Mouse (Mus musculus): ENCODE data around the gene Ciart. TPM values are rescaled to one million over a fixed set of nuclear protein-coding genes. Genes with fewer than 3 reads are reported as not detected.
"Not testable (repeated sequence)": the region's sequence is repeated elsewhere in the genome, so short reads cannot be mapped to it uniquely, and the experiment has no call there.

Ciart gene
- polyA plus RNA-seq, 1 experiment from 2014 or later, result 9.5 TPM

GRCm38 (mm10) chr3:95907613-95908012, 25.6 kb upstream of the Ciart start:
- DNase-seq (ENCODE audit: low spot score), result no peak
- Histone ChIP-seq H3K9me3 (no peaks in the 10 kb centered on the region), H3K4me1 (replicated peaks) (peaks cover 48% of the 10 kb centered on the region), H3K36me3 (no peaks in the 10 kb centered on the region), H3K27me3 (ENCODE audit: insufficient read depth, poor library complexity, severe bottlenecking) (peaks cover 11% of the 10 kb centered on the region; the same call in 1 of the 2 replicates), H3K27ac (no peak overlapping the region), H3K4me3 (no peak overlapping the region)
- 53% methylated on average over 4 of the region's 4 CpGs for WGBS

GRCm38 (mm10) chr3:95906860-95907259, 24.8 kb upstream of the Ciart start:
- peaks cover 56% of the 10 kb centered on the region for H3K4me1 ChIP-seq (replicated peaks)
- under 1% methylated on average over 12 of the region's 12 CpGs for WGBS

GRCm38 (mm10) chr3:95905940-95906492, 24.0 kb upstream of the Ciart start:
- Histone ChIP-seq H3K27ac (peak overlapping the region; percentile 92), H3K4me1 (replicated peaks) (peaks cover 64% of the 10 kb centered on the region), H3K9me3 (no peaks in the 10 kb centered on the region), H3K36me3 (peaks cover 3% of the 10 kb centered on the region; the same call in 1 of the 2 replicates), H3K27me3 (ENCODE audit: insufficient read depth, poor library complexity, severe bottlenecking) (peaks cover 11% of the 10 kb centered on the region; the same call in 1 of the 2 replicates), H3K4me3 (peak overlapping the region; percentile 57)
- DNase-seq (ENCODE audit: low spot score), result peak; percentile 63
- 0% methylated on average over 12 of the region's 12 CpGs for WGBS

More at GRCm38 (mm10) chr3:95906860-95907259, 24.8 kb upstream of the Ciart start:
- H3K36me3 ChIP-seq, result no peaks in the 10 kb centered on the region; the same call in 1 of the 2 replicates
- peak; percentile 68 for DNase-seq (ENCODE audit: low spot score)
- H3K9me3 ChIP-seq, result no peaks in the 10 kb centered on the region
- H3K27me3 ChIP-seq (ENCODE audit: insufficient read depth, poor library complexity, severe bottlenecking), result peaks cover 11% of the 10 kb centered on the region; the same call in 1 of the 2 replicates
- peak overlapping the region; percentile 57 for H3K4me3 ChIP-seq
- H3K27ac ChIP-seq, result no peak overlapping the region; the same call in 1 of the 2 replicates

GRCm38 (mm10) chr3:95905146-95905939, 23.3 kb upstream of the Ciart start:
- H3K27ac ChIP-seq, result peak overlapping the region; percentile 92
- no peaks in the 10 kb centered on the region for H3K9me3 ChIP-seq
- peak; percentile 82 for DNase-seq (ENCODE audit: low spot score)
- peak overlapping the region; percentile 57 for H3K4me3 ChIP-seq
- H3K36me3 ChIP-seq, result peaks cover 5% of the 10 kb centered on the region; the same call in 1 of the 2 replicates
- peaks cover 11% of the 10 kb centered on the region; the same call in 1 of the 2 replicates for H3K27me3 ChIP-seq (ENCODE audit: insufficient read depth, poor library complexity, severe bottlenecking)
- H3K4me1 ChIP-seq (replicated peaks), result peaks cover 66% of the 10 kb centered on the region
- under 1% methylated on average over 18 of the region's 18 CpGs for WGBS

GRCm38 (mm10) chr3:95904568-95904967, 22.5 kb upstream of the Ciart start, which contains the start of gene Car14:
TSS of gene Car14 (minus strand) at chr3:95904691.
- Histone ChIP-seq H3K4me3 (peak within 1 kb of the TSS; percentile 57), H3K27me3 (ENCODE audit: insufficient read depth, poor library complexity, severe bottlenecking) (peaks cover 11% of the 10 kb centered on the region; the same call in 1 of the 2 replicates), H3K4me1 (replicated peaks) (peaks cover 66% of the 10 kb centered on the region), H3K36me3 (peaks cover 13% of the 10 kb centered on the region; the same call in 1 of the 2 replicates), H3K27ac (peak within 1 kb of the TSS; percentile 92), H3K9me3 (no peaks in the 10 kb centered on the region)
- peak; percentile 69 for DNase-seq (ENCODE audit: low spot score)
- WGBS, result under 1% methylated on average over 15 of the region's 15 CpGs

- Histone ChIP-seq H3K27ac (peak overlapping the region; percentile 92), H3K27me3 (ENCODE audit: insufficient read depth, poor library complexity, severe bottlenecking) (peaks cover 11% of the 10 kb centered on the region; the same call in 1 of the 2 replicates)
Observed at GRCm38 (mm10) chr3:95903753-95904502, 21.9 kb upstream of the Ciart start.

GRCm38 (mm10) chr3:95902643-95903042, 20.6 kb upstream of the Ciart start:
- Histone ChIP-seq H3K4me1 (replicated peaks) (peaks cover 69% of the 10 kb centered on the region), H3K27ac (peak overlapping the region; percentile 92), H3K4me3 (peak overlapping the region; percentile 57), H3K36me3 (peaks cover 31% of the 10 kb centered on the region), H3K27me3 (ENCODE audit: insufficient read depth, poor library complexity, severe bottlenecking) (peaks cover 7% of the 10 kb centered on the region; the same call in 1 of the 2 replicates), H3K9me3 (no peaks in the 10 kb centered on the region)
- DNase-seq (ENCODE audit: low spot score), result no peak
- WGBS, result 34% methylated on average over 6 of the region's 6 CpGs

More at GRCm38 (mm10) chr3:95903753-95904502, 21.9 kb upstream of the Ciart start:
- Histone ChIP-seq H3K9me3 (no peaks in the 10 kb centered on the region), H3K36me3 (peaks cover 19% of the 10 kb centered on the region), H3K4me3 (peak overlapping the region; percentile 57), H3K4me1 (replicated peaks) (peaks cover 69% of the 10 kb centered on the region)
- DNase-seq (ENCODE audit: low spot score), result peak; percentile 64
- WGBS, result 1% methylated on average over 15 of the region's 15 CpGs

GRCm38 (mm10) chr3:95902373-95902625, 20.2 kb upstream of the Ciart start:
- peaks cover 3% of the 10 kb centered on the region; the same call in 1 of the 2 replicates for H3K27me3 ChIP-seq (ENCODE audit: insufficient read depth, poor library complexity, severe bottlenecking)
- H3K36me3 ChIP-seq, result peaks cover 35% of the 10 kb centered on the region
- peaks cover 67% of the 10 kb centered on the region for H3K4me1 ChIP-seq (replicated peaks)
- peak overlapping the region; percentile 57 for H3K4me3 ChIP-seq
- peak overlapping the region; percentile 92 for H3K27ac ChIP-seq
- no peaks in the 10 kb centered on the region for H3K9me3 ChIP-seq
- DNase-seq (ENCODE audit: low spot score), result no peak

GRCm38 (mm10) chr3:95901616-95902372, 19.7 kb upstream of the Ciart start:
- H3K4me3 ChIP-seq, result peak overlapping the region; percentile 57
- WGBS, result 73% methylated on average over 9 of the region's 9 CpGs
- H3K9me3 ChIP-seq, result no peaks in the 10 kb centered on the region
- peaks cover 36% of the 10 kb centered on the region for H3K36me3 ChIP-seq
- H3K4me1 ChIP-seq (replicated peaks), result peaks cover 62% of the 10 kb centered on the region
- H3K27ac ChIP-seq, result peak overlapping the region; percentile 92
- H3K27me3 ChIP-seq (ENCODE audit: insufficient read depth, poor library complexity, severe bottlenecking), result no peaks in the 10 kb centered on the region
- no peak for DNase-seq (ENCODE audit: low spot score)

GRCm38 (mm10) chr3:95899800-95900524, 17.9 kb upstream of the Ciart start:
- Histone ChIP-seq H3K36me3 (peaks cover 43% of the 10 kb centered on the region), H3K9me3 (no peaks in the 10 kb centered on the region), H3K27me3 (ENCODE audit: insufficient read depth, poor library complexity, severe bottlenecking) (no peaks in the 10 kb centered on the region), H3K4me3 (no peak overlapping the region), H3K4me1 (replicated peaks) (peaks cover 52% of the 10 kb centered on the region), H3K27ac (no peak overlapping the region)
- WGBS, result 81% methylated on average over 13 of the region's 13 CpGs
- DNase-seq (ENCODE audit: low spot score), result no peak

GRCm38 (mm10) chr3:95895501-95895900, 13.4 kb upstream of the Ciart start:
- Histone ChIP-seq H3K4me3 (peak overlapping the region; percentile 26; the same call in 1 of the 2 replicates), H3K4me1 (replicated peaks) (peaks cover 47% of the 10 kb centered on the region), H3K36me3 (peaks cover 38% of the 10 kb centered on the region), H3K27ac (peak overlapping the region; percentile 40; the same call in 1 of the 2 replicates)
- not testable (repeated sequence) for DNase-seq (ENCODE audit: low spot score); H3K27me3 ChIP-seq (ENCODE audit: insufficient read depth, poor library complexity, severe bottlenecking); H3K9me3 ChIP-seq
- 88% methylated on average over 7 of the region's 7 CpGs for WGBS

Data from hindbrain, embryonic 10.5 days (tissue).